Mouse (Mus musculus) lung, adult 2 months (tissue): ENCODE measurements around the gene Nfasc.

Experiments
- CTCF ChIP-seq: fragments of 200-500 bp; IDR thresholded peaks from 2 replicates; pipeline ENCODE4 v1.5.1; 2011; ENCODE audit warnings: mild to moderate bottlenecking, low read length, control low read depth; ENCODE audit not compliant: insufficient read depth
- POLR2A ChIP-seq: fragments of 200-500 bp; IDR thresholded peaks from 2 replicates; pipeline ENCODE4 v1.6.1; 2011; ENCODE audit warnings: low read depth, mild to moderate bottlenecking, control low read depth, low read length, borderline replicate concordance; ENCODE audit errors: extremely low read depth

- TF ChIP-seq CTCF (no peak), POLR2A (no peak)
Measured at GRCm38 (mm10) chr1:132709419-132709818, 32.2 kb downstream of the Nfasc start.
